Mouse (Mus musculus): ENCODE measurements around the gene Sept9.

DNA sequence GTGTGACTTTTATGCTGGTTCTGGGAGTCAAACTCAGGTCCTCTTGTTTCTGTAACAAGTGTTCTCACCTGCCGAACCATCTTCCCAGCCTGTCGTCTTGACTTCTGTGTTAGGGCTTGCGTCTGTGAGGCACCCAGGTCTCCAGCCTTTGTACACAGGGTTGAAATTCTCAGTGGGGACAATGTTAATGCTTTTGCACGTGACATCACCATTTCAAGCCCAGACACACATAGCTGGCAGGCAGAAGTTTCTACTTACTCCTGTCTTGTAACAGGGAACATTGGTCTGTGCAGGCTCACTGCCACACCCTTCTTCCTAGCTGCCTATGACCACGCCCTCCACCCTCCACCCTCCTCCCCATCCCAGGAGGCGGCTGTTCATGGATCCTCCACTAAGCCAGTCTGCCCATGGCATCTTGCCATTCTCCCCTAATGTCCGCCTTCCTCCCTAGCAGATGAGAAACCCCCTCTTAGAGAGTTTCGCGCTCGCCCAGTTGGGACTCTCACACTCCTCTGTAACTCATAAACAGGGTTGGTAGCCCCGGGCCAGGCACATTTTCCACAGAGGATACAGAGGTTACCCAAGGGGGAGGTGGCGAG is 124.6 kb downstream of the Sept9 start:
- TF ChIP-seq CTCF (IDR thresholded peaks at IDR 0.05; ENCODE audit: borderline replicate concordance, insufficient read depth, low read depth, low read length) (no peak), POLR2A (IDR thresholded peaks at IDR 0.05; ENCODE audit: borderline replicate concordance, insufficient read depth, low read length) (no peak)

Data from cerebellum, adult 2 months (tissue).